Mouse (Mus musculus): Measurements from ENCODE around the gene Smc3. TPM values are rescaled to one million over a fixed set of nuclear protein-coding genes. Genes with fewer than 3 reads are reported as not detected.
A peak's percentile ranks its signal among the peaks of the same experiment; 100 is the strongest.

Gene Smc3
- polyA plus RNA-seq, 1 experiment from 2014 or later = 80.6 TPM

DNA sequence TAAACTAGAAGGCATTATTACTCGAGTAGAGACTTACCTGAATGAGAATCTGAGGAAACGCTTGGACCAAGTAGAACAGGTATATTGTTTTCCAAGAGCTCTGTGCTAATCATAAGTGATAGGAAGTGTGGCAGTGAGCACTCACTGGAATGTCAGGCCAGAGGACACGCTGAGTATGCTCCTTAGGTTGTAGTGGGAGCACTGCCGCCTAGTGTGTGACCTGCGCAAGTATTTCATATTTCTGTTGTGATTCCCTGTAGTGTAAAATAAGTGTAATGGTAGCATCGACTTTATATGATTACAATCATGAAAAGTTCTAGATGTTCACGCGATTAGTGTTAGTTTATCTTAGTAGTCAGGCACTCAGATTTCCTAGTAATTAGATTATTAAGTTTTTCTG is 38.5 kb downstream of the Smc3 start:
- Histone ChIP-seq H3K27ac (ENCODE audit: low read depth, low read length) (no peak overlapping the region), H3K9me3 (ENCODE audit: control insufficient read depth, low read length) (no peaks in the 10 kb centered on the region), H3K36me3 (ENCODE audit: control insufficient read depth, insufficient read depth, low read length) (peaks cover 57% of the 10 kb centered on the region), H3K27me3 (replicated peaks; ENCODE audit: control insufficient read depth, insufficient read depth, low read length) (no peaks in the 10 kb centered on the region), H3K4me1 (replicated peaks; ENCODE audit: control insufficient read depth, insufficient read depth, low read length) (no peaks in the 10 kb centered on the region), H3K9ac (ENCODE audit: low read depth, low read length) (no peak overlapping the region), H3K4me3 (ENCODE audit: low read depth, low read length) (no peak overlapping the region), H3K4me2 (no peak overlapping the region)
- DNase-seq (ENCODE audit: low spot score) = no peak
- 89% methylated on average over 8 of the region's 8 CpGs for WGBS
- no peak for ATAC-seq (replicated peaks; ENCODE audit: low FRiP score)

DNA sequence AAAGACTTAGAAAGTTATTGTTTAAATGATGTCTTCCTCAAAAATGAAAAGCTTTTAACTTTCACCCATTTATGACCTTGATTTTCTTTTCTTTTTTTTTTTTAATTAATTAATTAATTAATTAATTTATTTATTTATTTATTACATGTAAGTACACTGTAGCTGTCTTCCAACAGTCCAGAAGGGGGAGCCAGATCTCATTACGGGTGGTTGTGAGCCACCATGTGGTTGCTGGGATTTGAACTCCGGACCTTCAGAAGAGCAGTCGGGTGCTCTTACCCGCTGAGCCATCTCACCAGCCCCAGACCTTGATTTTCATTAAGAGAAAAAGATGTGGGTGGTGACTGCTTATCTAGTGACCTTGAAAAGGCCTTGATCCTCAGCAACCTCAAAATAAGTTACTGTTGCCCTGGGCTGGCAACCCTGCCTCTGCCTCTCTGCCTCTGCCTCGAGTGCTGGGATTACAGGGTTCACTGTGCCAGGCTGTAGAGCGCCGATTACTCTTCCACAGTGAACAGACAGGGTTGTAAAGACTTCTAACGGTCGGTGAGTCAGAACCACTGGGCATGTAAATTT is 43.9 kb downstream of the Smc3 start:
- WGBS = 88% methylated on average over 9 of the region's 9 CpGs
- Histone ChIP-seq H3K4me1 (replicated peaks; ENCODE audit: control insufficient read depth, insufficient read depth, low read length) (no peaks in the 10 kb centered on the region), H3K4me2 (no peak overlapping the region), H3K36me3 (ENCODE audit: control insufficient read depth, insufficient read depth, low read length) (peaks cover 46% of the 10 kb centered on the region), H3K9ac (ENCODE audit: low read depth, low read length) (no peak overlapping the region), H3K27me3 (replicated peaks; ENCODE audit: control insufficient read depth, insufficient read depth, low read length) (no peaks in the 10 kb centered on the region), H3K9me3 (ENCODE audit: control insufficient read depth, low read length) (no peaks in the 10 kb centered on the region), H3K4me3 (ENCODE audit: low read depth, low read length) (no peak overlapping the region), H3K27ac (ENCODE audit: low read depth, low read length) (no peak overlapping the region)
- ATAC-seq (replicated peaks; ENCODE audit: low FRiP score) (no peak), DNase-seq (ENCODE audit: low spot score) (no peak)

- Histone ChIP-seq H3K27ac (ENCODE audit: low read depth, low read length) (no peak overlapping the region), H3K4me2 (no peak overlapping the region), H3K36me3 (ENCODE audit: control insufficient read depth, insufficient read depth, low read length) (peaks cover 22% of the 10 kb centered on the region), H3K9me3 (ENCODE audit: control insufficient read depth, low read length) (no peaks in the 10 kb centered on the region), H3K4me3 (ENCODE audit: low read depth, low read length) (no peak overlapping the region), H3K27me3 (replicated peaks; ENCODE audit: control insufficient read depth, insufficient read depth, low read length) (no peaks in the 10 kb centered on the region), H3K4me1 (replicated peaks; ENCODE audit: control insufficient read depth, insufficient read depth, low read length) (no peaks in the 10 kb centered on the region), H3K9ac (ENCODE audit: low read depth, low read length) (no peak overlapping the region)
- ATAC-seq (replicated peaks; ENCODE audit: low FRiP score) (no peak), DNase-seq (ENCODE audit: low spot score) (no peak)
- WGBS = 81% methylated on average over 9 of the region's 9 CpGs
Measured at GRCm38 (mm10) chr19:53647301-53647700, 47.1 kb downstream of the Smc3 start.

GRCm38 (mm10) chr19:53648056-53648455 is 47.9 kb downstream of the Smc3 start:
- peaks cover 21% of the 10 kb centered on the region for H3K36me3 ChIP-seq (ENCODE audit: control insufficient read depth, insufficient read depth, low read length)
- no peak overlapping the region for H3K4me3 ChIP-seq (ENCODE audit: low read depth, low read length)
- DNase-seq (ENCODE audit: low spot score) (no peak), ATAC-seq (replicated peaks; ENCODE audit: low FRiP score) (peak; percentile 6; the same call in 1 of the 2 replicates)
- H3K27ac ChIP-seq (ENCODE audit: low read depth, low read length) = no peak overlapping the region
- H3K4me1 ChIP-seq (replicated peaks; ENCODE audit: control insufficient read depth, insufficient read depth, low read length) = no peaks in the 10 kb centered on the region
- H3K9me3 ChIP-seq (ENCODE audit: control insufficient read depth, low read length) = no peaks in the 10 kb centered on the region
- WGBS = 41% methylated on average over 5 of the region's 5 CpGs
- no peak overlapping the region for H3K4me2 ChIP-seq
- no peak overlapping the region for H3K9ac ChIP-seq (ENCODE audit: low read depth, low read length)
- no peaks in the 10 kb centered on the region for H3K27me3 ChIP-seq (replicated peaks; ENCODE audit: control insufficient read depth, insufficient read depth, low read length)

GRCm38 (mm10) chr19:53648802-53649236 is 48.6 kb downstream of the Smc3 start:
- peak; percentile 53; the same call in 1 of the 2 replicates for ATAC-seq (replicated peaks; ENCODE audit: low FRiP score)
- no peak overlapping the region for H3K4me3 ChIP-seq (ENCODE audit: low read depth, low read length)
- H3K9ac ChIP-seq (ENCODE audit: low read depth, low read length) = no peak overlapping the region

GRCm38 (mm10) chr19:53649361-53649760 is 49.2 kb downstream of the Smc3 start:
- H3K27ac ChIP-seq (ENCODE audit: low read depth, low read length) = no peak overlapping the region
- no peaks in the 10 kb centered on the region for H3K27me3 ChIP-seq (replicated peaks; ENCODE audit: control insufficient read depth, insufficient read depth, low read length)
- H3K36me3 ChIP-seq (ENCODE audit: control insufficient read depth, insufficient read depth, low read length) = peaks cover 15% of the 10 kb centered on the region
- no peak for ATAC-seq (replicated peaks; ENCODE audit: low FRiP score)
- no peak for DNase-seq (ENCODE audit: low spot score)
- H3K9me3 ChIP-seq (ENCODE audit: control insufficient read depth, low read length) = no peaks in the 10 kb centered on the region
- peaks cover 2% of the 10 kb centered on the region; the same call in 1 of the 2 replicates for H3K4me1 ChIP-seq (replicated peaks; ENCODE audit: control insufficient read depth, insufficient read depth, low read length)
- no peak overlapping the region for H3K9ac ChIP-seq (ENCODE audit: low read depth, low read length)
- WGBS = 84% methylated on average over 6 of the region's 6 CpGs
- H3K4me2 ChIP-seq = no peak overlapping the region
- no peak overlapping the region for H3K4me3 ChIP-seq (ENCODE audit: low read depth, low read length)

More at GRCm38 (mm10) chr19:53648802-53649236, 48.6 kb downstream of the Smc3 start:
- H3K4me1 ChIP-seq (replicated peaks; ENCODE audit: control insufficient read depth, insufficient read depth, low read length) = no peaks in the 10 kb centered on the region; the same call in 1 of the 2 replicates
- DNase-seq (ENCODE audit: low spot score) = peak; percentile 62
- 46% methylated on average over 10 of the region's 10 CpGs for WGBS
- H3K27me3 ChIP-seq (replicated peaks; ENCODE audit: control insufficient read depth, insufficient read depth, low read length) = no peaks in the 10 kb centered on the region
- H3K9me3 ChIP-seq (ENCODE audit: control insufficient read depth, low read length) = no peaks in the 10 kb centered on the region
- H3K36me3 ChIP-seq (ENCODE audit: control insufficient read depth, insufficient read depth, low read length) = peaks cover 18% of the 10 kb centered on the region
- H3K27ac ChIP-seq (ENCODE audit: low read depth, low read length) = no peak overlapping the region
- H3K4me2 ChIP-seq = no peak overlapping the region

DNA sequence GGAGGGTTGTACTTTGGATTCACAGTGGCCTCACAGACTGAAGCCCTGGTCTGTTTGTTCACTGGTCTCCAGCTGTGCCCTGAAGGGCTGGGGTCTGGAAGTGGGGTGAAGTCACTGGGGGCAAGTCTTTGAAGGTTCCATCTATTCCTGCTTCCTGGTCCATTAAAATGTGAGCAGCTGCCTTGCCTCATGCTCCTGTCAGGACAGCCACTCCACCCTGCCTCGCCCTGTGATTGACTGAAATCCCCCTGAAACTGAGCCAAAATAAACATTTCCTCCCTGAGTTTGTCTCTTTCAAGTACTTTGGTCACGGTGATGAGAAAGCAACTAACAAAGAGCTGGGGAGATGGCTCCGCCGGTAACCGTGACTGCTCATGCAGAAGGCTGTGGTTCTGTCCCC is 49.6 kb downstream of the Smc3 start:
- Histone ChIP-seq H3K27me3 (replicated peaks; ENCODE audit: control insufficient read depth, insufficient read depth, low read length) (no peaks in the 10 kb centered on the region), H3K36me3 (ENCODE audit: control insufficient read depth, insufficient read depth, low read length) (peaks cover 13% of the 10 kb centered on the region; the same call in 1 of the 2 replicates), H3K27ac (ENCODE audit: low read depth, low read length) (no peak overlapping the region), H3K4me1 (replicated peaks; ENCODE audit: control insufficient read depth, insufficient read depth, low read length) (peaks cover 2% of the 10 kb centered on the region; the same call in 1 of the 2 replicates), H3K4me3 (ENCODE audit: low read depth, low read length) (no peak overlapping the region), H3K9ac (ENCODE audit: low read depth, low read length) (no peak overlapping the region), H3K9me3 (ENCODE audit: control insufficient read depth, low read length) (no peaks in the 10 kb centered on the region), H3K4me2 (no peak overlapping the region)
- DNase-seq (ENCODE audit: low spot score) (no peak), ATAC-seq (replicated peaks; ENCODE audit: low FRiP score) (no peak)
- 84% methylated on average over 5 of the region's 5 CpGs for WGBS

- no peak for ATAC-seq (replicated peaks; ENCODE audit: low FRiP score)
- 64% methylated on average over 7 of the region's 7 CpGs for WGBS
- no peak overlapping the region for H3K4me3 ChIP-seq (ENCODE audit: low read depth, low read length)
Measured at GRCm38 (mm10) chr19:53650921-53651320, 50.7 kb downstream of the Smc3 start.

DNA sequence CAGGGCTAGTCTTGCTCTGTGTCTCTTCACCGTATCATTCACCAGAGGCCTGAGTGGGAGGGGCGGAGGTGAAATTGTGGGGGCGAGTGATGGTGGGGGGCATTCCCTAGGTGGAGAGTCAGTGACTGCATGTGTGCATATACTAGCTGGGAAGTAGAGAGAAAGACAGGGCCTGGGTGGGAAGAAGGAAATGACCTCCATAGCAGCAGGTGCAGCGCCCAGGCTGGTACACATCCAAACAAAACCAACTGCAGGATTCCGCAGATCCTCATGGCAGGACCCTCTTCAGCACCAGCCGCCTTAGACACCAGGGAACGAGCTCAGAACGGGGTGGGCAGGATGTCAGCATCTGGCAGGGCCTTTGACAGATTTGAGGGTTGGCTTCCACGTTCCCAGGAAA is 52.1 kb downstream of the Smc3 start:
- no peak overlapping the region for H3K4me2 ChIP-seq
- 0 out of 2 replicates have a peak, but pooled peaks cover 2% of the 10 kb centered on the region for H3K36me3 ChIP-seq (ENCODE audit: control insufficient read depth, insufficient read depth, low read length)
- no peaks in the 10 kb centered on the region for H3K27me3 ChIP-seq (replicated peaks; ENCODE audit: control insufficient read depth, insufficient read depth, low read length)
- DNase-seq (ENCODE audit: low spot score) = no peak
- H3K4me3 ChIP-seq (ENCODE audit: low read depth, low read length) = no peak overlapping the region
- no peak overlapping the region for H3K9ac ChIP-seq (ENCODE audit: low read depth, low read length)
- H3K9me3 ChIP-seq (ENCODE audit: control insufficient read depth, low read length) = no peaks in the 10 kb centered on the region
- H3K27ac ChIP-seq (ENCODE audit: low read depth, low read length) = no peak overlapping the region
- peaks cover 2% of the 10 kb centered on the region; the same call in 1 of the 2 replicates for H3K4me1 ChIP-seq (replicated peaks; ENCODE audit: control insufficient read depth, insufficient read depth, low read length)
- ATAC-seq (replicated peaks; ENCODE audit: low FRiP score) = no peak
- 74% methylated on average over 9 of the region's 9 CpGs for WGBS

More at GRCm38 (mm10) chr19:53650921-53651320, 50.7 kb downstream of the Smc3 start:
- H3K36me3 ChIP-seq (ENCODE audit: control insufficient read depth, insufficient read depth, low read length) = peaks cover 8% of the 10 kb centered on the region; the same call in 1 of the 2 replicates
- H3K9me3 ChIP-seq (ENCODE audit: control insufficient read depth, low read length) = no peaks in the 10 kb centered on the region
- H3K9ac ChIP-seq (ENCODE audit: low read depth, low read length) = no peak overlapping the region
- H3K27me3 ChIP-seq (replicated peaks; ENCODE audit: control insufficient read depth, insufficient read depth, low read length) = no peaks in the 10 kb centered on the region
- H3K4me2 ChIP-seq = no peak overlapping the region
- H3K4me1 ChIP-seq (replicated peaks; ENCODE audit: control insufficient read depth, insufficient read depth, low read length) = peaks cover 2% of the 10 kb centered on the region; the same call in 1 of the 2 replicates
- DNase-seq (ENCODE audit: low spot score) = no peak
- H3K27ac ChIP-seq (ENCODE audit: low read depth, low read length) = no peak overlapping the region

Data from liver, embryonic 11.5 days (tissue).